Mouse (Mus musculus) cortical plate, adult 2 months (tissue): ENCODE measurements around the gene Ccdc148.

Experiments
- CTCF ChIP-seq: fragments of 200-500 bp; IDR thresholded peaks from 2 replicates; pipeline ENCODE4 v1.5.1; 2011; ENCODE audit warnings: mild to moderate bottlenecking, control low read depth, low read length; ENCODE audit not compliant: insufficient read depth; ENCODE audit errors: extremely low read depth
- POLR2A ChIP-seq: fragments of 200-500 bp; IDR thresholded peaks from 2 replicates; pipeline ENCODE4 v1.6.1; 2011; ENCODE audit warnings: mild to moderate bottlenecking, low read length, control low read depth; ENCODE audit not compliant: insufficient read depth; ENCODE audit errors: extremely low read depth

- no peak for TF ChIP-seq CTCF
- TF ChIP-seq POLR2A: no peak
These were observed 253.5 kb downstream of the Ccdc148 start for GRCm38 (mm10) chr2:58906814-58907516.
